Mouse (Mus musculus): Measurements from ENCODE around the gene Dock11.

Dock11 gene

GRCm38 (mm10) chrX:36101318-36101717 is 212.7 kb downstream of the Dock11 start:
- no peak for DNase-seq (ENCODE audit: low spot score)

GRCm38 (mm10) chrX:36108601-36109000 is 220.0 kb downstream of the Dock11 start:
- DNase-seq (ENCODE audit: low spot score): no peak

GRCm38 (mm10) chrX:36111622-36112421 is 223.2 kb downstream of the Dock11 start, which contains the start of gene Il13ra1:
TSS of gene Il13ra1 (plus strand) at chrX:36112110.
- peak; percentile 3 for DNase-seq (ENCODE audit: low spot score)

GRCm38 (mm10) chrX:36112422-36112750 is 223.8 kb downstream of the Dock11 start:
- no peak for DNase-seq (ENCODE audit: low spot score)

- no peak for DNase-seq (ENCODE audit: low spot score)
Observed at GRCm38 (mm10) chrX:36115171-36115570, 226.5 kb downstream of the Dock11 start.
